Mouse (Mus musculus): ENCODE measurements around the gene Olfr209.
A peak's percentile ranks its signal among the peaks of the same experiment; 100 is the strongest.
"Not testable (repeated sequence)": the region's sequence is repeated elsewhere in the genome, so short reads cannot be mapped to it uniquely, and the experiment has no call there.

Gene Olfr209

GRCm38 (mm10) chr16:59363893-59364292, at the start of gene Olfr209:
Gene Olfr209 (minus strand): TSS chr16:59363993.
- DNase-seq: no peak

- no peak for DNase-seq
Observed at GRCm38 (mm10) chr16:59413475-59413874, 49.7 kb upstream of the Olfr209 start.

- no peak for DNase-seq
Observed at GRCm38 (mm10) chr16:59409800-59410199, 46.0 kb upstream of the Olfr209 start.

- no peak for DNase-seq
Observed at GRCm38 (mm10) chr16:59409341-59409748, 45.6 kb upstream of the Olfr209 start.

GRCm38 (mm10) chr16:59407032-59407431, 43.2 kb upstream of the Olfr209 start, which contains the start of gene Gabrr3:
Gene Gabrr3 (plus strand): TSS chr16:59407332.
- no peak for DNase-seq

- DNase-seq: no peak
Observed at GRCm38 (mm10) chr16:59404798-59405197, 41.0 kb upstream of the Olfr209 start.

- DNase-seq: no peak
Observed at GRCm38 (mm10) chr16:59403684-59404083, 39.9 kb upstream of the Olfr209 start.

GRCm38 (mm10) chr16:59401985-59402384, 38.2 kb upstream of the Olfr209 start:
- no peak for DNase-seq

GRCm38 (mm10) chr16:59401102-59401501, 37.3 kb upstream of the Olfr209 start:
- DNase-seq: no peak

GRCm38 (mm10) chr16:59393300-59393699, 29.5 kb upstream of the Olfr209 start:
- DNase-seq: peak; percentile 62

- DNase-seq: no peak
Observed at GRCm38 (mm10) chr16:59349146-59349545, 14.6 kb downstream of the Olfr209 start, which contains the start of gene Olfr206. Gene Olfr206 (minus strand): TSS chr16:59349246.

- DNase-seq: no peak
Observed at GRCm38 (mm10) chr16:59331038-59331437, 32.8 kb downstream of the Olfr209 start, which contains the start of gene Olfr205. Gene Olfr205 (minus strand): TSS chr16:59331138.

- not testable (repeated sequence) for DNase-seq
Observed at GRCm38 (mm10) chr16:59323262-59323661, 40.5 kb downstream of the Olfr209 start.

GRCm38 (mm10) chr16:59318148-59318547, 45.6 kb downstream of the Olfr209 start, which contains the start of gene Olfr204:
Gene Olfr204 (minus strand): TSS chr16:59318248.
- no peak for DNase-seq
